20 mouse cellular contexts compared by ENCODE assay signal in the genomic region with DNA sequence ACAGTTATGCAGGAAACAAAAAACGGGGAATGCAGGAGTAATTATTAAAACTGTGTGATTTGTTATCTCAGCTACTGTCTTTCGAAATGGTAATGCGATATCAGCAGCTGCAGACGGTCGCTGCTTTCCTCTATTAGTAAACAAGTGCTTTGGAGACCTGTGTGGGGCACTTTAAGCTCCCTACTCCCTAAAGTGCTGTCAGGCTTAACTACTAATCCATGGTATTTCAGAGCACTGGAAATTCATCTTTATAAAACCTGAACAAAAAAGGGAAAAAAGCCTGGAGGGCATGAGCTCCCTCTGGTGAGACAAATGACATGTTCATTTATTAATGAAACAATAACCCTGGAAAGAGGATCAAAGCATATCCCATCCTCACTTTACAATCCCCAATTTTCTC.
A peak's percentile ranks its signal among the peaks of the same experiment; 100 is the strongest.
DNase-seq lines count a peak whose midpoint lies in the region; ATAC-seq and TF ChIP-seq lines count a peak whose summit lies in the region.
"Had no signal": no experiment of that assay in that cellular context is flagged by ENCODE, and none has a peak within 500 bp of the region (broad histone marks: within the 10 kb centered on the region; RNA-seq: fewer than 3 reads in every experiment).

No protein-coding gene starts in this region.

- TF ChIP-seq POLR2A in brain, embryonic 14.5 days (IDR thresholded peaks at IDR 0.05; ENCODE audit: borderline replicate concordance, extremely low read depth, insufficient read depth, insufficient read length, poor library complexity, severe bottlenecking): no peak

- peak; percentile 73 for DNase-seq in brain, embryonic 14.5 days (ENCODE audit: low read depth)
- DNase-seq in mesoderm, embryonic 11.5 days (ENCODE audit: low read depth, low spot score): peak; percentile 15
- DNase-seq in adrenal gland, postnatal 10 days: no peak
- no peak for DNase-seq in left cerebral cortex, adult 8-10 months (ENCODE audit: low spot score in 2 of 2)
- DNase-seq: adrenal gland, postnatal 36 days; cerebellum, adult 8-10 months; gastrocnemius, postnatal 25 days; kidney, adult 2 months; kidney, postnatal 10 days; left cerebral cortex, postnatal 4 days; liver; lung, postnatal 14 days; thymus, postnatal 4 days had no signal

- H3K4me3 ChIP-seq in forebrain, embryonic 13.5 days: no peak overlapping the region
- no peak overlapping the region for H3K4me3 ChIP-seq in forebrain, embryonic 16.5 days (replicated peaks; ENCODE audit: low read length)
- H3K4me3 ChIP-seq in midbrain, embryonic 16.5 days (ENCODE audit: low read depth, low read length): no peak overlapping the region
- H3K4me3 ChIP-seq: embryonic facial prominence, embryonic 12.5 days; megakaryocyte, embryonic 14.5 days had no signal

- H3K4me2 ChIP-seq in forebrain, embryonic 13.5 days: peak overlapping the region; percentile 36
- no peak overlapping the region for H3K4me2 ChIP-seq in forebrain, embryonic 16.5 days (ENCODE audit: low read length)
- H3K4me2 ChIP-seq in midbrain, embryonic 16.5 days (ENCODE audit: low read length): peak overlapping the region; percentile 39
- H3K4me2 ChIP-seq: embryonic facial prominence, embryonic 12.5 days had no signal

- no peak overlapping the region for H3K9ac ChIP-seq in forebrain, embryonic 13.5 days
- no peak overlapping the region for H3K9ac ChIP-seq in forebrain, embryonic 16.5 days (replicated peaks; ENCODE audit: low read depth, low read length)
- H3K9ac ChIP-seq in midbrain, embryonic 16.5 days (ENCODE audit: low read depth, low read length): no peak overlapping the region
- H3K9ac ChIP-seq: embryonic facial prominence, embryonic 12.5 days had no signal

- no peak overlapping the region for H3K27ac ChIP-seq in forebrain, embryonic 13.5 days
- H3K27ac ChIP-seq in forebrain, embryonic 16.5 days (ENCODE audit: low read length): no peak overlapping the region
- no peak overlapping the region for H3K27ac ChIP-seq in midbrain, embryonic 16.5 days (ENCODE audit: low read length)
- H3K27ac ChIP-seq: embryonic facial prominence, embryonic 12.5 days had no signal

- H3K4me1 ChIP-seq in forebrain, embryonic 13.5 days: peaks cover 20% of the 10 kb centered on the region
- H3K4me1 ChIP-seq in forebrain, embryonic 16.5 days (replicated peaks; ENCODE audit: control insufficient read depth, insufficient read depth, low read length): peaks cover 15% of the 10 kb centered on the region
- peaks cover 9% of the 10 kb centered on the region for H3K4me1 ChIP-seq in midbrain, embryonic 16.5 days (ENCODE audit: control insufficient read depth, insufficient read depth, low read length)
- H3K4me1 ChIP-seq: megakaryocyte, embryonic 14.5 days had no signal

- no peak for TF ChIP-seq CTCF in brain, embryonic 14.5 days (IDR thresholded peaks at IDR 0.05; ENCODE audit: borderline replicate concordance, extremely low read depth, insufficient read depth, insufficient read length)

- WGBS in forebrain, embryonic 13.5 days: 6% methylated on average over 5 of the region's 5 CpGs
- WGBS in forebrain, embryonic 16.5 days: 5% methylated on average over 5 of the region's 5 CpGs
- 10% methylated on average over 5 of the region's 5 CpGs for WGBS in midbrain, embryonic 16.5 days

- H3K9me3 ChIP-seq in forebrain, embryonic 13.5 days (replicated peaks): no peaks in the 10 kb centered on the region
- no peaks in the 10 kb centered on the region for H3K9me3 ChIP-seq in forebrain, embryonic 16.5 days (ENCODE audit: control insufficient read depth, low read length)
- no peaks in the 10 kb centered on the region for H3K9me3 ChIP-seq in midbrain, embryonic 16.5 days (replicated peaks; ENCODE audit: control insufficient read depth, low read length, poor library complexity, severe bottlenecking)
- H3K9me3 ChIP-seq: embryonic facial prominence, embryonic 12.5 days had no signal

- no peaks in the 10 kb centered on the region for H3K36me3 ChIP-seq in forebrain, embryonic 13.5 days (ENCODE audit: poor library complexity, severe bottlenecking)
- H3K36me3 ChIP-seq in forebrain, embryonic 16.5 days (ENCODE audit: control insufficient read depth, insufficient read depth): no peaks in the 10 kb centered on the region
- no peaks in the 10 kb centered on the region for H3K36me3 ChIP-seq in midbrain, embryonic 16.5 days (ENCODE audit: control insufficient read depth, insufficient read depth, low read length)
- H3K36me3 ChIP-seq: embryonic facial prominence, embryonic 12.5 days had no signal

- peaks cover 65% of the 10 kb centered on the region for H3K27me3 ChIP-seq in forebrain, embryonic 13.5 days
- H3K27me3 ChIP-seq in forebrain, embryonic 16.5 days (replicated peaks; ENCODE audit: control insufficient read depth, insufficient read depth, low read length): peaks cover 34% of the 10 kb centered on the region
- no peaks in the 10 kb centered on the region for H3K27me3 ChIP-seq in midbrain, embryonic 16.5 days (ENCODE audit: control insufficient read depth, insufficient read depth, low read depth, low read length)
- H3K27me3 ChIP-seq: CH12.LX; embryonic facial prominence, embryonic 12.5 days; megakaryocyte, embryonic 14.5 days had no signal

- ATAC-seq in forebrain, embryonic 13.5 days: no peak
- no peak for ATAC-seq in forebrain, embryonic 16.5 days
- ATAC-seq in midbrain, embryonic 16.5 days: peak; percentile 66; the same call in 1 of the 2 replicates
- ATAC-seq: inflammation-experienced regulatory T-cells, adult 6 months had no signal

Comparison
In these comparisons a context has a peak if more than half of its experiments do, and no peak if none do; other contexts are left out.
1. DNase-seq: peak in brain, embryonic 14.5 days (single experiment) and mesoderm, embryonic 11.5 days (single experiment); none in adrenal gland, postnatal 10 days (single experiment) and left cerebral cortex, adult 8-10 months (0 of 2).